Mouse (Mus musculus): ENCODE measurements around the gene Baz1b. TPM values are rescaled to one million over a fixed set of nuclear protein-coding genes. Genes with fewer than 3 reads are reported as not detected.

Gene Baz1b
- 100 to 1,000 TPM; 110 to 113 TPM for total RNA-seq (2023)

GRCm38 (mm10) chr5:135186621-135187348, at the start of gene Baz1b:
Gene Baz1b (plus strand): TSS chr5:135187264.

GRCm38 (mm10) chr5:135149053-135149819, 37.8 kb upstream of the Baz1b start, which contains the start of gene Tbl2:
Gene Tbl2 (plus strand): TSS chr5:135149657.

GRCm38 (mm10) chr5:135168063-135169062, 18.7 kb upstream of the Baz1b start, which contains the start of gene Bcl7b:
Gene Bcl7b (plus strand): TSS chr5:135168283.

GRCm38 (mm10) chr5:135251079-135251454, 64.0 kb downstream of the Baz1b start, which contains the start of gene Fzd9:
Gene Fzd9 (minus strand): TSS chr5:135251230.

Other genes starting within 250 kb of the Baz1b start
- not detected for gene Cldn4, start 240.3 kb upstream of the Baz1b start, total RNA-seq (2023)
- not detected for gene Cldn3, start 201.1 kb upstream of the Baz1b start, total RNA-seq (2023)
- gene Abhd11, start 178.1 kb upstream of the Baz1b start, total RNA-seq (2023): 10 to 100 TPM; 43.8 to 44.2 TPM
- gene Stx1a, start 163.8 kb upstream of the Baz1b start, total RNA-seq (2023): 10 to 100 TPM; 51.3 to 55.9 TPM
- 10 to 100 TPM; 17.7 to 19.5 TPM for gene Dnajc30, start 123.1 kb upstream of the Baz1b start, total RNA-seq (2023)
- 10 to 100 TPM; 67.9 to 86.3 TPM for gene Bud23, start 122.3 kb upstream of the Baz1b start, total RNA-seq (2023)
- gene Vps37d, start 109.0 kb upstream of the Baz1b start, total RNA-seq (2023): not detected
- gene Mlxipl, start 97.4 kb upstream of the Baz1b start, total RNA-seq (2023): under 1 TPM in 1 of 2 experiments, not detected in 1; 0.35 TPM
- 10 to 100 TPM; 16.9 to 20.9 TPM for gene Tbl2, start 37.6 kb upstream of the Baz1b start, total RNA-seq (2023)
- 10 to 100 TPM; 60.6 to 66.6 TPM for gene Bcl7b, start 19.0 kb upstream of the Baz1b start, total RNA-seq (2023)
- under 1 TPM in 1 of 2 experiments, not detected in 1; 0.23 TPM for gene Fzd9, start 64.0 kb downstream of the Baz1b start, total RNA-seq (2023)
- not detected for gene Fkbp6, start 162.8 kb downstream of the Baz1b start, total RNA-seq (2023)
- gene Trim50, start 166.0 kb downstream of the Baz1b start, total RNA-seq (2023): not detected
- 10 to 100 TPM; 40.3 to 51.7 TPM for gene Nsun5, start 182.7 kb downstream of the Baz1b start, total RNA-seq (2023)
- gene Pom121, start 207.3 kb downstream of the Baz1b start, total RNA-seq (2023): 10 to 100 TPM; 50.8 to 54.9 TPM

All from T-cell, adult 66 days (primary cell).